Mouse (Mus musculus) urinary bladder, postnatal 4 days (tissue): Measurements from ENCODE around the gene Ulk1.
"Not testable (repeated sequence)": the region's sequence is repeated elsewhere in the genome, so short reads cannot be mapped to it uniquely, and the experiment has no call there.

Experiments
- DNase-seq, 2 experiments: peaks; one replicate each; pipeline ENCODE4 v3.0.0; 2021 to 2022; ENCODE audit warnings: low spot score in 2 of 2

Gene Ulk1

DNA sequence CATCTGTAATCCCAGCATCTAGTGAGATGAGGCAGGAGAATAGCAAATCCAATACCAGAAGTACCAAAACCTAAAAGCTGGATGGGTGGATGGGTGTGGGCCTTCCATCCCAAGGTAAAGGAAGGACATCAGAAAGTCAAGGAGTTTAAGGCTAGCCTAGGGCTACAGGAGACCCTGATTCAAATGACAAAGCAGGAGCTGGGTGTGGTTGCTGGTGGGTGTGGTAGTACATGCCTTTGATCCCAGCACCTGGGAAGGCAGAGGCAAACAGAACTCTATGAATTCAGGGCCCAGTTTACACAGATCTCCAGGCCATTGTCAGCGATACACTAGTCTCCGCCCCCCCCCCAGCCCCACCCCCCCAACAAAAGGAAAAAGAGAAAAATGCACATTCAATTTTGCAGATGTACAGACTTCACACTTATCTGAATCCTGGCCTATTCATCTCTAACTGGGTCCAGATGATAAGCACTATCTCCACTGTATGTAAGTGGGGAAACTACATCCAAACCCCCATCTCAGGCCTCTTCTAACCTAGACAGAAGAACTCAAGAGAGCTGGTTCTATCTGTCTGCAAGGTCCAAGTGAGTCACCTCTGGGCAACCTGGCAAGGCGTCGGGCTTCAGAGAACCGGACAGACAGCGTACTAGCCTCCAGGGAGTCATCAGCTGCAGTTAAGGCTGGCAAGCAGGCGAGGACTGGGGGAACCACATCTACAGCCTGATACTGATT lies 5.7 kb downstream of the Ulk1 start:
- no peak for DNase-seq

DNA sequence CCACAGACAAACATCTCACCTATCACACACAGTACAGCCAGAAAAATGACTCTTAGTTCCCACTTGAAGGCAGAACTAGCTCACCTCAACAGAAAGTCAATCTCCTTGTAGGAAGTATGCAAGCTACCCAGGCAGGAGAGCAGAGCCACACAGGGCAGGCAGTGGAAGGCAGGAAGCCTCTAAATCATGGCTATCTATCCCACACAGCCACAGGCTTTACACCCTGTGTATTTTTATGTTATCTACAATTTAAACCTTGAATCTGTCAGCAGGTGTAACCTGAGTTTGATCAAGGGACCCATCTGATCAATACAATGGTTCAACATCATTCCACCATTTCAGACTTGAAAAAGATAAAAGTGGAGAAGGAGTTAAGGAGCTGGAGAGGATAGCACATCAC lies 7.1 kb downstream of the Ulk1 start:
- DNase-seq, result no peak

DNA sequence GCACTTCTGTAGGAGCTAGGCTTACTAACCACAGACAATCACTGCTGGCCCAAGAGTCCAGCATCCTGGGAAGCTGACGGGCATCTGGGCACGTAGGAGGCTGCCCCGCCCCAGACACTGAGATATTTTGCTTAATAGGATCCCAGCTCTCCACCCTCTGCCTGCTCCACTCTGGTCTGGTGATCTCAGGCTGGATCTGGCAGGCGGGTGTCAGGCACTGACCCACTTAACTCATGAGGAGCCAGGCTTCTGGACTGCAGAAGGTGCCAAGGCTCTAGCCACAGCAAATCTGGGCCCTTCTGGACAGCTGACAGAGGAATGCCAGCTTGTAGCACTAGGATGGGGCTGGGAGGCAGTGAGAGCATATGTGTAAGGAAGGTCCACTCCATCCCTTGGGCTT lies 7.7 kb downstream of the Ulk1 start:
- no peak for DNase-seq

DNA sequence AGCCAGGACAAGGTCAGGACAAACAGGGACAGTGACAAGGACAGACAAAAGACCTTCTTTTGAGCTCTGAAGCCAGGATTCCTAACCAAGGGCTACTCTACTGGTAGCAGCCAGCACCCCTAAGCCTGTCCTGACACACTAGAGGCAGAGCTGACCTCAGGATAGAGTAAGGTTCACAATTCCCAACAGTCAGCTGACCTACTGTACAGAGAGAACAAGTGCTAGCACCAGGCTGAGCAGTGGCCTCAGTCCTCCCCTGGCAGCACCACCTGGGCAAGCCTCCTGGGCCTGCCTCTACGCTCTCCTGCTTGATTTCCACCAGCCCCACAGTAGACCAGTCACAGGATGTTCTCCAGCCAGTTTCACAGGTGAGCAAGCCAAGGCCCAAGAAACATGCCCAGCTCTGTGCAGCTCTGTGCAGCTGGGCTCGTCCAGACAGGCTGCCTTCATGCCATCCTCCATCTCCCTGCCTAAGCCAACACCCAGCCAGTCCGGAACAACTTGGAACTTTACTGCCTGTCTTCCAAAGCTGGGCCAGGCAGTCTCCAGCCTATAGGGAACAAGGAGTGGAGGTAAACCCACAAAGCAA lies 8.8 kb downstream of the Ulk1 start:
- DNase-seq, result no peak

DNA sequence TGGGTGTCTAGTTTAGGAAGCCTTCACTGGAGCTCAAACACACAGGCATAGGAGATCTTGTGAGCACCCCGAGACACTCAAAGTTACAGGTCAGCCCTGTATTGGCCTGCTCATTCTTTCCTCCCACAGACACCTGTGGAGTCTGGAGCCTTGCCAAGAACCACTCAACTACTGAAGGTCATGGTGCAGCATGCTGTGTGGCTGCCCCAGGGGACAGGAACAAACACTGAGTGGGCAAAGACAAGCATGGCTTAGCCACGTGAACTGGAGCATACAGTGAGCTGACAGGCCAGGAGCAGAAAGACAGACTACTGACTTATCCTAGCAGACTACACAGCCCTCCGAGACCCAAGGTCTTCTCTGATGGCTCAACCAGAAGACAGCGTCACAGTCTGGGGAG lies 12.2 kb downstream of the Ulk1 start:
- DNase-seq, result no peak

DNA sequence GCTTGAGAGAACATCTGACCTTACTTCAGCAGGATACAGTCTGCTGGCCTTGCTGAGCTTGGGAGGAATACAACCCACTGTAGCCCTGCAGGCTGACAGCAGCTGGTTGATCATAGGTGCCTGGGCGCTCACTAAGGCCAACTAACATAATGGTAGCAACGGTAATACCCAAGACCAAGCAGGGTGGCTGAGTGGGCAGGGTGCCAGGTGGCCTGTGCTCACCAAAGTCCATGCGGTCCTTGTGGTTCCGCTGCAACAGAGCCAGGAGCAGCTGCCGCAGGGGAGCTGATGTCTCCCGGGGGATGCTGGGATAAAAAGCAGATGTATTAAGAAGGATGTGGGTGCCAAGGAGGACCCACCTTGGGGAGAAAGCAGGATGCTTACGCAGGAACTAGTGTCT lies 15.5 kb downstream of the Ulk1 start:
- DNase-seq, result no peak

DNA sequence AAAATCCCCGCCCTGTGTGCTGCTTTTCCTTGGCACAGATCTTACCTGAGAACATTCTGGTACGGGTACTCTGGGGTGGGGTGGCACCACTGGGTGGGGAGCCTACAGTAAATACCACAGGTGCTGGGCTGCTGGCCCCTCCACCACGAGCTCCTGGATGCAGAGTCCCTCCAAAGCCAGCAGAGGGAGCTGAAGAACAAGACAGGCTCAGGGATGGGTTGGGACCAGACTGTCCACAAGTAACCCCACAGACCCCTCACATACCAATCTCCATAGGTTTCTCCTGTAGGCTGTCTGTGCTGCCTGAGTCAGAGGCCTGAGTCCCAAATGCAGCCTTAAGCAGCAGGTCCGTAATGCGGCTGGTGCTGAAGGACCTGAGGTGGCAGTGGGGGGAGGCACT lies 21.2 kb downstream of the Ulk1 start:
- peak in 1 of 2 experiments; percentile 41 for DNase-seq

DNA sequence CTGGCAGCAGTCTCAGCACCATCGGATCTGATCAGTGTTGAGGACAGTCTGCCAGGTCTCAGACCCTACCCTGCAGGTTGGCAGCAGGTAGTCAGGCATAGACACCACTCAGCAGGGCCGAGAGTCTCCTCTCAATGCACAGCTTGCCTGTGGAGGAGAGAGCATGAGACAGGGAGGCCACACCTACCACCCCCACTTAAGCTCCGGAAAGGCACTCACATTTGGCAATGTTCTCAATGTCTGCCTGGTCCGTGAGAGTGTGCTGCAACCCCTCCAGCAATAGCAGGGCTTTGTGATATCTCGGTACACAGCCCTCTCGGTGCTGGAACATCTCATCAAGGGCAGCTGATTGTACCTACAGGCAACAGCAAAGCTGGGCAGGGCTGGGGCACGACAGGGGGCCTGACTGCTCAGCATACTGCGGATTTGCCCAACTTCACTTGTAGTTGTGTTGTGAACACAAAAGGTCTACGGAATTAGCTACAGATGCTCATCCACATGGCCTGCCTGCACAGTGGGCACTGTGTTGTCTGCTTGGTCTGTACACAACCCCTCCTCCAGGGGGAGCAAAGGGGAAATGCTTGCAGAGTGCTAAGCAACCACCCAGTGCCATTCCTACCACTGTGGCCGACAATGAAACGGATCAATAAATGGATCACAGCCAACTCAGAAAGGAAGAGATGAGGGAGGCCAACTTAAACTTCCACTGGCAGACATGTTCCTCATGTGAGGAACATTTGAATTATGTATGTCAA lies 23.6 kb downstream of the Ulk1 start:
- DNase-seq, result no peak

DNA sequence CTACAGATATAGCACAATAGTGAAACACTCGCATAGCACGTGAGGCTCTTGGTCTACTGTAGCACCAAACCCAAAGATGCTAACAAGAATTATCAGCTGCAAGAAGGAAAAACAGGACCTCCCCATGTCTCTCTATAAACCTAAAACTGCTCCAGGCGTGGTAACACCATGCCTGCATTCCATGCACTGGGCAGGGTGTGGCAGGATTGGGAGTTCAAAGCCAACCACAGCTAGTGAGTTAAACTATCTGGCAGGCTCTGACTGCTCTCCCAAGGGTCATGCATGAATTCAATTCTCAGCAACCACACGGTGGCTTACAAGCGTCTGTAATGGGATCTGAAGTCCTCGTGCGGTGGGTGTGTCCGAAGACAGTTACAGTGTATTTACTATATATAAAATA lies 26.7 kb downstream of the Ulk1 start:
- DNase-seq, result no peak

DNA sequence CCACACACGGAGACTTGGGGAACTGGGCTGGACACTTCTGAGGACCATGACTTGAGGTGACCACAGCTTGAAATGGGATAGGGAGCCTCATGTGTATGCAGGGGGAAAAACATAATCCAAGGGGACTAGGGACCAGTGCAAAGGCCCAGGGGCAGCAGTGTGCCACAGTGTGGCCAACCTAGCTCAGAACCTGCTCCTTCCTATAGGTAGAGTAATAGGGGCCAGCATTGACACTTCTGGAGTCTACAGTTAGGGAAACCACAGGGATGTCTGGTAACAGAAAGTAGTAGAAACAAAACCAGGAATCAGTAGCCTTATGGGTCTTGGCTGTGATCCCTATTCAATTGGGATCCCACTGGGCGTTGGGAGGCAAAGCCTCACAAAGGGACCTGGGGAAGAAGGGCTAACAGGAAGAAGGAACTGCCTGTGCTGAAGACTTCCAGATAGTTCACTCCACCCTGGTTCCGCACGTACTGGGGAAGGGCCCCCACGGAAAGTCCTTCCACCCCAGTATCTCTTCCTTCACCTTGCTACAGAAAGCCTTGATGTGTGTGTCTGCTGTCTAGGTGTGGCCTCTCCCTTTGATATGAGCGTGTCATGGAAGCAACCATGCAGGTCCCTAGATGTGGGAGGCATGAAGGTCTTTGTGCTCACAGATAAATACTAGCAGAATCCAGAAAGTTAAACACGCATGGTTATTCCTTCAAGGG lies 28.2 kb downstream of the Ulk1 start:
- DNase-seq, result no peak

DNA sequence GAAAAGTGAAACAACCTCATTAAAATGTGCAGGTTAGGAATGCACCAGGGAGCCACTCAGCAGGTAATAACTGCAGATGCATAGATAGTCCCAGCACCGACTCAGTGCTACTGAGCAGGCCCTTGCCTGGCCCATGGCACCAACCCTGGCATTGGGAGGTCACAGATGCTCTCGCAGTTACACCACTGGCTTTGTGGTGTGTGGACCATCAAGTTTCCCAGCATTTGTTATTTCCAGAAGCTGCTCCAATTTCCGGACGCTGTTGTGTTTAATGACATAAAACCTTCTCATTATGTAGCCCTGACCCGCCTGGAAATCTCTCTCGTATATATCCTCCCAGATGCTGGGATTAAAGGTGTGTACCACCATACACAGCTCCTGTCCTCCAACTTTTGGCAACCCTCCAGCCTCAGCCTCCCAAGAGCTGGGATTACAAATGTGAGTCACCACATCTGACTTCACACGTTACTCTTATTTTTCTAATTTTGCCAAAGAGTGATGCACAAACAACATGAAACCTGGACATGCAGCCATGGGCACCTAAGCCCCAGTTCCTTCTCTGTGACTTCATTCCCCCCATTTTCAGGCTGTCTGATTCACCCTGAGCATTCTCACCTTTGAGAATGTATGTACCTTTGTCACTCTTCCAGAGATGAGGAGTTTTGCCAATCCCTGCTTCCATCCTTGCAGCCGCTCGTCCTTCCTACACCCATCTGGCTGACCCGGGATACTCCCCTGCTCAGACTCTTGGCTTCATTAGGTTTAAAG lies 29.0 kb downstream of the Ulk1 start:
- no peak for DNase-seq

DNA sequence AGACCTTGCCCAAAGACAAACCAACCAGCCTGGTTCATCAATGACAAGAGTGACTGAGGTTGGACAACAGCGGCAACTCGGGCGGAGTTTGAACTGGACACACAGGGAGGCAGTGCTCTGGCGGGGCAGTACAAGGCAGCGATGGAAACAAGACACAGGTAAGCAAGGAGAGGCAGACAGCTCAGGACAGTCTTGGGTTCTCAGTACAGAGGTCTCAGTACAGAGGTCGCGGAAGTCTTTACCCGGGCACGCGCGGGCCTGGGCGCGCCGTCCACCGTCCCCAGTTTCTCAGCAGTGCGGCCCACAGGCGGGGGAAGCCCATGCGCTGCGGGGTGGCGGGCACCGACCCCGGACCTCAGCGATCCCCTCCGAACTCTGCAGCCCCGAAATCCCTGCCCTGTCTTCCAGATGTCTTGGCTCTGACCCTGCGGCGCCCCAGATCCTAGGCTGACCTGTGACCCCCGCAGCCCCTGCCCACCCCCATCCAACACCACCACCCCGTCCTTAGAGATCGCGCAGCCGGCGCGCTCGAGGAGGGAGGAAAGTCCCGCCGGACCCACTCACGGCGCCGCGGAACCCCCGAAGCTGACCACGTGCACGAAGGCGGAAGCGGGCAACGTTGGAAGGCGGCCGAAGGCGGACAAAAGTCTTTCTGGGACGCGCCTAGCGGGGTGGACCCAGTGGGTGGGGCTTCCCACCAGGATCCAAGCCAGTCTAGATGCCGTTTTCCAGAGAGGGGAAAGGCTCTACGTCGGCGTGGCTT lies 29.7 kb downstream of the Ulk1 start, which contains the start of gene Pus1:
Pus1 (minus strand) TSS at position 662 of the 763 bp plus-strand sequence.
- DNase-seq, result peak; percentile 92 to 96

DNA sequence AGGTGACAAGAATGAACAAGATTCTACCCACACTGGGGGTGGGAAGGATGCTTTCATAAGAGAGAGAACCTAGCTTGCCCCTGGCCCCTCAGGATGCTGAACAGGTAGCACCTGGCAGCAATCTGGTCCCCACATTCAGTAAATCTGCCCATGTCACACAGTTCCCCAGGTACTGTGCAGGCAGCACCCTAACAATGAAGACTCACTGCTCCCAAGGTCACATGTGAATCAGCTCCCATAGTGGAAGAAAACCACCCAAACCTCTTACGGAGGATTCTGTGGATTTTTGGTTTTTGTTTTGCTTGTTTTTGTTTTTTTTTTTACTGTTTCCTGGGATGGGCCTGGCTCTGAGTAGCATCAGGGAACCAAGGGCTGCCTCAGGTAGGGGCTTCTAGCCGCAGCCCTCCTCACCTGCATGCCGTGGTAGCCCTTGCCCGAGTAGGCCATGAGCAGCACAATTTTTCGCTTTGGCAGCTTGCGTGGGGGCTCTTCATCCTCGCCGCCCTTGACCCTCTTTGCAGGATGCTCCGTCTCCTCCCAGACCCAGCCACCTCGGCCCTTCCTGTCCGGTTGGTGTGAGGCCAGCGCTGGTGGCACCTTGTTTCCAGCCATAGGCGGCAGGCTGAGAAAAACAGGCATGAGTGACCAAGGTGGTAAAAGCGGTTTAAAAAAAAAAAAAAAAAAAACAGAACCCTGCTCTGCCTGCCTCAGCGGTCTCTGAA lies 30.5 kb downstream of the Ulk1 start:
- DNase-seq, result no peak

DNA sequence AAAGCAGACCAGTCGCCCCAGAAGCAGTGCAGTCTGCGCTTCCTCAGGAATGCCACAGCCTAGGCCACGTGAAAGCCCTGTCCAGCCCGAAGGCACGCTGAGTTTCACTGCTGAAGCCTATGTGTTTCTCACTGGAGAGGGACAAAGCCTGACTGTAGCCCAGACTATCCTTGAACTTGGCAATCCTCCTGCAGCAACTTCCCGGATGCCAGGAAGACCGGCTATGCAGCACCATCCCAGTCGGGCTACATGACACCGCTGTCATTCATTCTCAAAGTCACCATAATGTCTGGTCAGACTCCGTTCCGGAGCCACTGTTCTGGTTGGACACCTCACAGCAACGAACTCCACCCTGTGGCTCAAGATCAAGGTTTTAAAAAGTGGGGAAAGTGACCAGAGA lies 31.6 kb downstream of the Ulk1 start:
- DNase-seq, result peak in 1 of 2 experiments; percentile 50

DNA sequence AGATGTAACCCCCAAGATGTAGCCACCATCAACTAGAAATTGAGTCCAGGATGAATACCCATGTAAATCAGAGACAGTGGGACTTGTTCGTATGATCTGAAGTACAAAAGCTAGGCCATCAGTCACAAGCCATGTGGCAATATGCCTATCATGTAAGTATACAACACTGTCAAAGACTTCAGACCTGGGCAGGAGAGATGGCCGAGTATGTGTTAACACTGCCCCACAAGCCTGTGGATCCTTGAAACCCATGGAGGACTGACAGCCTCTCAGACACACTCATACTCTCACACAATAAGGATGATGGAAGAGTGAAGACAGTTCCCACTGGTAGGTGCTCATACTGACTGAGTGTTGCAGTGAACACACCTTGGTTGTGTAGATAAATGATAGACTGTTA lies 33.8 kb downstream of the Ulk1 start:
- no peak for DNase-seq

DNA sequence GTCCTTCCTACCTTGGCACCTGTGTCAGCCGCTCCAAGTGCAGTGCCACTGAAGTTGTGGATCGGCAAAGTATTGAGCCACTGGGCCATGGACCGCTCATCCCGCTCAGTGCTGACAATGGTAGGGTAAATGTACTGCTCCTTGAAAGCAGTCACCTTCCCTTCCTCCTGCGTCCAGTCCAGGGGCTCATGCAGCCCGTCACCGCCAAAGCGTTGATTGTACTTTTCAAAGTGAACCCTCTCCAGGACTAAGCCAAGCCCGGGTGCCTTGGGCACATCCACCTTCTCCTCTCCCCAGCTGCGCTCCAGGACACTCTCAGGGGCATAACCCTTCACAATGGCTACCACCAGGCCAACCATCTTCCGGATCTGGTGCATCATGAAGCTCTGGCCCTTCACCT lies 35.4 kb downstream of the Ulk1 start:
- DNase-seq, result no peak

DNA sequence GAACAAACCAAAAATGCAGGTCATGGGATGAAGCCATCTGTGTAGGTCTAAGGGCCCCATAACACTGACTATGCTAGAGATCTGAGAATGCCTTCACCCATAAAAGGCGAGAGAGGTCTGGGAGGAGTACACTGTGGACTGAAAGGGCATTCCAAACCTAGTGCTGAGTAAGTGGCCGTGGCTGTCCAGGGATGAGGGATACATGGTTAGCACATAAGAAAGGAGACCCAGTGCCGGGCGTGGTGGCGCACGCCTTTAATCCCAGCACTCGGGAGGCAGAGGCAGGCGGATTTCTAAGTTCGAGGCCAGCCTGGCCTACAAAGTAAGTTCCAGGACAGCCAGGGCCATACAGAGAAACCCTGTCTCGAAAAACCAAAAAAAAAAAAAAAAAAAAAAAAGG lies 37.0 kb downstream of the Ulk1 start:
- DNase-seq, result not testable (repeated sequence)

DNA sequence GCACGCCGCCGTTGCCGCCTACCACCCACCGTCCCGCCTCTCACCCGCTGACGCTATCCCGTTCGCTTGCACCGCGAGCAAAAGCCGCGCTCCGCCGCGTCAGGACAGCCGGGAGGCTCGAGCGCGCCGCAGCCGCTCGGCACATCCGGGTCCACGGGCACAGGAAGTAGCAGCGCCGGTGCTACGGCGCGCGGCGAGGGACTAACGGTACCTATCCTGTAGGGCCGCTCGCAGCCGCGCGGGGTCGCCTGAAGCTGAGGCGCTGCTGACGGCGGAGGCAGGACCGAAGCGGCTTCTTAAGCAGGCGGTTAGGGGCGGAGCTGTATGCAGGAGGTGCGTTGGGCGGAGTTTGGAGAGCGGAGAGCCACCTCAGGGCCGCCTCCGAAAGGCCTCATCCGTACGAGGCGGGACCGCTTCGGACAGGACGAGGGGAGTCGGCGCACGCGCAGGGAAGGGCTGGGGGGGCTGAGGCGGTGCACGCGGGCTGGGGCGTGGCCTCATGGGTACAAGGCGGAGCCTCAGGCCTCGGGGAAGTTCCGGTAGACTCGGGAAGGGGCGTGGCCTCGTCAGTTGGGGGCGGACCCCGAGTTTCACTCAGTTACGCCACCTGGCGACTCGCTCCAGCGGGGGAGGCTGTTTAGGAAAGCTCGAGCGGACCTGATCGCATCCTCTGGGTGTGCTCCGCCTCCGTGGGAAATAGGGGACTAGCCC lies 39.3 kb downstream of the Ulk1 start, which contains the start of gene Ep400:
Ep400 (minus strand) TSS at position 270 of the 711 bp plus-strand sequence.
- DNase-seq, result peak; percentile 100

DNA sequence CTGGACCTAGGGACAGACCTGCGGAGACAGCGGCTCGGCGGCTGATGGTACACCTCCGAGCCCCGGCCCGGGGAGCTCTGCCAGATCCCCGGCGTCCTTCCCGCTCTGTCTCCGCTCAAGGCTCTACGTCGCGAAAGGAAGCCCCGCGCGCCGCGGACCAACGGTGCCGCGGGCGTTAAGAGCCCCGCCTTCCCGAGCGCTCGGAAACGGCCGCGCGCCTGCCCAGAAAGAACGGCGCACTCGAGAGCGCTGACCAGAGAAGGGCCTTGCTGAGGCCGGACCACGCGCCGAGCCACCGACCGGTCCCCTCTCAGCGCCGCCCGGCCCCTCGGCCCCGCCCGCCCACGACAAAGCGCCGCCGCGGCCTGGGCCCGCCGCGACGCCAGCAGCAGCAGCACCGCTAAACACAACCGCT lies 39.9 kb downstream of the Ulk1 start:
- DNase-seq, result no peak
